Mouse (Mus musculus): ENCODE measurements around the gene Gm16867. TPM values are rescaled to one million over a fixed set of nuclear protein-coding genes. Genes with fewer than 3 reads are reported as not detected.
"Not testable (repeated sequence)": the region's sequence is repeated elsewhere in the genome, so short reads cannot be mapped to it uniquely, and the experiment has no call there.

Gm16867 gene
- polyA plus RNA-seq, 1 experiment = 12.7 TPM

GRCm38 (mm10) chr14:69438678-69439214, 64.4 kb downstream of the Gm16867 start:
- H3K27me3 ChIP-seq (ENCODE audit: control insufficient read depth); H3K4me3 ChIP-seq (replicated peaks); H3K4me1 ChIP-seq (ENCODE audit: control insufficient read depth); H3K36me3 ChIP-seq (ENCODE audit: control insufficient read depth); H3K9me3 ChIP-seq (ENCODE audit: control insufficient read depth, low read length): not testable (repeated sequence)

- H3K27me3 ChIP-seq (ENCODE audit: control insufficient read depth); H3K9me3 ChIP-seq (ENCODE audit: control insufficient read depth, low read length); H3K4me3 ChIP-seq (replicated peaks); H3K36me3 ChIP-seq (ENCODE audit: control insufficient read depth); H3K4me1 ChIP-seq (ENCODE audit: control insufficient read depth): not testable (repeated sequence)
Measured at GRCm38 (mm10) chr14:69421003-69421402, 82.2 kb downstream of the Gm16867 start.

- H3K27me3 ChIP-seq (ENCODE audit: control insufficient read depth); H3K4me3 ChIP-seq (replicated peaks); H3K4me1 ChIP-seq (ENCODE audit: control insufficient read depth); H3K36me3 ChIP-seq (ENCODE audit: control insufficient read depth); H3K9me3 ChIP-seq (ENCODE audit: control insufficient read depth, low read length): not testable (repeated sequence)
Measured at GRCm38 (mm10) chr14:69417545-69417944, 85.6 kb downstream of the Gm16867 start.

Other genes with a start within 250 kb of the Gm16867 start
- gene Synb, start 209.1 kb downstream of the Gm16867 start, polyA plus RNA-seq (2012) = 0.02 TPM in 2 replicates
- gene Gm27179, start 9.2 kb upstream of the Gm16867 start, polyA plus RNA-seq (2012) = not detected in 2 replicates
- 0.05 TPM in 2 replicates for gene Entpd4b, start 52.1 kb upstream of the Gm16867 start, polyA plus RNA-seq (2012)